ENCODE assay signal across 8 mouse cellular contexts in the genomic region with DNA sequence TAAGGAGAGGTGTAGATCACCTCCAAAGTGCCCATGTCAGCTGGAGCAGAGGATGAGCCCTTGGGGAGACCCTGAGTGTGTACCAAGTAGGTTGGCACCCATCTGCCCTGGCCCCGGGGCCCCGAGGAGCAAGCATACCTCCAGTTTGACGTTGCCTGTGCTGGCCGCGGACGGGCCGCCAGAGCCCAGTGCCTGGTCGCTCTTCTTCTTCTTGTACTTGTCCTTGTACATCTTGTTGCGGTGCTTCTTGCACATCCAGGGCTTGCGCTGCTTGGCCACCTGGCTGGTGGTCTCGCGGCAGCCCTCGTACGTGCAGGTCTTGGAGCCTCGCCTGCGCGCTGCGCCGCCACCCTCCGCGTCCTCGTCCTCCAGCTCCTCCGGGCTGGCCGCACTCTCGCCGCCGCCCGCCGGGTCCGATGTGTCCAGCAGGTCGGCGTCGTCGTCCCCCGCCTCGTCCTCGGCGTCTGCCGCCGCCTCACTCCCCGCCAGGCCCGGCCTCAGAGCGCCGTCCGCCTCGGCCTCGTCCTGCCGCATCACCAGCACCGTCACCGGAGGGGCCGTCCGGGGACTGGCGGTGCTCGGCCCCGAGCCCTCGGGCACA. TPM values are rescaled to one million over a fixed set of nuclear protein-coding genes. Genes with fewer than 3 reads are reported as not detected.
DNase-seq lines count a peak whose midpoint lies in the region; ATAC-seq and TF ChIP-seq lines count a peak whose summit lies in the region.

No protein-coding gene starts in this region.

- no peaks in the 10 kb centered on the region for H3K27me3 ChIP-seq in kidney, embryonic 14.5 days (ENCODE audit: control insufficient read depth, insufficient read depth, low read length)
- H3K27me3 ChIP-seq in ES-Bruce4 (ENCODE audit: control insufficient read depth, insufficient read depth, low read length, poor library complexity, severe bottlenecking), result peaks cover 5% of the 10 kb centered on the region
- no peaks in the 10 kb centered on the region for H3K27me3 ChIP-seq in heart, embryonic 14.5 days (ENCODE audit: control insufficient read depth, insufficient read depth, low read length)
- H3K27me3 ChIP-seq in limb, embryonic 14.5 days (ENCODE audit: control insufficient read depth, insufficient read depth, low read length), result no peaks in the 10 kb centered on the region
- H3K27me3 ChIP-seq in neural tube, embryonic 14.5 days (ENCODE audit: control insufficient read depth, insufficient read depth, low read length), result no peaks in the 10 kb centered on the region

- peak overlapping the region; percentile 82 for H3K27ac ChIP-seq in kidney, embryonic 14.5 days (ENCODE audit: low read depth, low read length)
- no peak overlapping the region for H3K27ac ChIP-seq in ES-Bruce4 (ENCODE audit: insufficient read depth, low read length)
- H3K27ac ChIP-seq in heart, embryonic 14.5 days (replicated peaks in 1 of 2; ENCODE audit: control insufficient read depth in 1 of 2, insufficient read depth in 1 of 2, low read depth in 2 of 2, low read length in 2 of 2), result peak overlapping the region; percentile 81 to 93
- peak overlapping the region; percentile 93 for H3K27ac ChIP-seq in limb, embryonic 14.5 days (replicated peaks; ENCODE audit: low read depth, low read length)
- peak overlapping the region; percentile 92 for H3K27ac ChIP-seq in neural tube, embryonic 14.5 days (ENCODE audit: low read depth, low read length)

- no peak for TF ChIP-seq EP300 in ES-Bruce4 (IDR thresholded peaks at IDR 0.05; ENCODE audit: insufficient read depth, low read depth, low read length)

- WGBS in kidney, embryonic 14.5 days, result under 1% methylated on average over 52 of the region's 56 CpGs
- under 1% methylated on average over 55 of the region's 56 CpGs for WGBS in heart, embryonic 14.5 days
- 2% methylated on average over 51 of the region's 56 CpGs for WGBS in limb, embryonic 14.5 days
- under 1% methylated on average over 56 of the region's 56 CpGs for WGBS in neural tube, embryonic 14.5 days

- H3K36me3 ChIP-seq in kidney, embryonic 14.5 days (ENCODE audit: control insufficient read depth, insufficient read depth, low read length), result peaks cover 23% of the 10 kb centered on the region; the same call in 1 of the 2 replicates
- H3K36me3 ChIP-seq in ES-Bruce4 (ENCODE audit: control insufficient read depth, insufficient read depth, low read length, poor library complexity, severe bottlenecking), result peaks cover 3% of the 10 kb centered on the region; the same call in 1 of the 2 replicates
- peaks cover 26% of the 10 kb centered on the region for H3K36me3 ChIP-seq in heart, embryonic 14.5 days (ENCODE audit: control insufficient read depth, insufficient read depth, low read length)
- H3K36me3 ChIP-seq in limb, embryonic 14.5 days (ENCODE audit: control insufficient read depth, insufficient read depth, low read length), result peaks cover 22% of the 10 kb centered on the region
- H3K36me3 ChIP-seq in neural tube, embryonic 14.5 days (ENCODE audit: control insufficient read depth, insufficient read depth, low read length), result peaks cover 12% of the 10 kb centered on the region

- H3K4me3 ChIP-seq in kidney, embryonic 14.5 days (ENCODE audit: low read length), result peak overlapping the region; percentile 80
- peak overlapping the region; percentile 83 for H3K4me3 ChIP-seq in ES-Bruce4 (ENCODE audit: low read depth, low read length)
- peak overlapping the region; percentile 85 to 95 for H3K4me3 ChIP-seq in heart, embryonic 14.5 days (ENCODE audit: control insufficient read depth in 1 of 2, insufficient read depth in 1 of 2, low read depth in 1 of 2, low read length in 2 of 2)
- peak overlapping the region; percentile 86 for H3K4me3 ChIP-seq in limb, embryonic 14.5 days (replicated peaks; ENCODE audit: low read length)
- H3K4me3 ChIP-seq in neural tube, embryonic 14.5 days (ENCODE audit: low read depth, low read length), result peak overlapping the region; percentile 94

- DNase-seq in kidney, adult 9 months, result no peak
- no peak for DNase-seq in limb, embryonic 14.5 days (ENCODE audit: low spot score)
- no peak for DNase-seq in urinary bladder, postnatal 4 days (ENCODE audit: low spot score in 2 of 2)

- no peak for TF ChIP-seq CTCF in ES-Bruce4 (IDR thresholded peaks at IDR 0.05; ENCODE audit: low read depth, low read length)

- H3K9ac ChIP-seq in kidney, embryonic 14.5 days (ENCODE audit: low read depth, low read length), result peak overlapping the region; percentile 89
- H3K9ac ChIP-seq in ES-Bruce4 (ENCODE audit: low read depth, poor library complexity, severe bottlenecking), result peak overlapping the region; percentile 74
- peak overlapping the region; percentile 96 for H3K9ac ChIP-seq in heart, embryonic 14.5 days (ENCODE audit: low read length)
- peak overlapping the region; percentile 96 for H3K9ac ChIP-seq in limb, embryonic 14.5 days (ENCODE audit: low read depth, low read length, severe bottlenecking)
- peak overlapping the region; percentile 94 for H3K9ac ChIP-seq in neural tube, embryonic 14.5 days (replicated peaks; ENCODE audit: low read depth, low read length)

- peak overlapping the region; percentile 90 for H3K4me2 ChIP-seq in kidney, embryonic 14.5 days (replicated peaks; ENCODE audit: low read depth, low read length)
- H3K4me2 ChIP-seq in heart, embryonic 14.5 days (ENCODE audit: low read length), result peak overlapping the region; percentile 96
- H3K4me2 ChIP-seq in limb, embryonic 14.5 days (replicated peaks; ENCODE audit: low read depth, low read length, severe bottlenecking), result peak overlapping the region; percentile 80
- peak overlapping the region; percentile 96 for H3K4me2 ChIP-seq in neural tube, embryonic 14.5 days (ENCODE audit: low read depth, low read length)

- no peak for TF ChIP-seq POLR2A in ES-Bruce4 (IDR thresholded peaks at IDR 0.05; ENCODE audit: insufficient read depth, low read length)
- TF ChIP-seq POLR2A in limb, embryonic 14.5 days (IDR thresholded peaks at IDR 0.05; ENCODE audit: borderline replicate concordance, extremely low read depth, insufficient read depth, insufficient read length), result no peak

- H3K9me3 ChIP-seq in kidney, embryonic 14.5 days (ENCODE audit: control insufficient read depth, low read length), result no peaks in the 10 kb centered on the region
- H3K9me3 ChIP-seq in ES-Bruce4 (replicated peaks; ENCODE audit: control insufficient read depth, insufficient read depth, low read length, poor library complexity, severe bottlenecking), result no peaks in the 10 kb centered on the region; the same call in 1 of the 2 replicates
- no peaks in the 10 kb centered on the region for H3K9me3 ChIP-seq in heart, embryonic 14.5 days (ENCODE audit: control insufficient read depth, low read length)
- H3K9me3 ChIP-seq in limb, embryonic 14.5 days (ENCODE audit: control insufficient read depth, low read length), result no peaks in the 10 kb centered on the region
- H3K9me3 ChIP-seq in neural tube, embryonic 14.5 days (ENCODE audit: control insufficient read depth, low read length), result no peaks in the 10 kb centered on the region

- peak; percentile 68 for ATAC-seq in kidney, embryonic 14.5 days (ENCODE audit: low FRiP score, low TSS enrichment)
- ATAC-seq in common myeloid progenitor, adult 5-6 weeks (replicated peaks; ENCODE audit: low read depth, poor library complexity, severe bottlenecking), result peak; percentile 16
- peak; percentile 77 for ATAC-seq in heart, embryonic 14.5 days (ENCODE audit: insufficient number of reproducible peaks, insufficient read depth, low FRiP score, low read depth)
- peak; percentile 77 for ATAC-seq in limb, embryonic 14.5 days (ENCODE audit: low FRiP score, low read depth)
- ATAC-seq in neural tube, embryonic 14.5 days (ENCODE audit: low read depth), result peak; percentile 87

- no peaks in the 10 kb centered on the region for H3K4me1 ChIP-seq in kidney, embryonic 14.5 days (ENCODE audit: control insufficient read depth, insufficient read depth, low read length)
- H3K4me1 ChIP-seq in ES-Bruce4 (ENCODE audit: control insufficient read depth, insufficient read depth, low read length), result no peaks in the 10 kb centered on the region
- peaks cover 3% of the 10 kb centered on the region in 2 experiments; a peak in 2 of 4 replicates for H3K4me1 ChIP-seq in heart, embryonic 14.5 days (ENCODE audit: control insufficient read depth in 2 of 2, insufficient read depth in 2 of 2, low read length in 2 of 2)
- peaks cover 11% of the 10 kb centered on the region for H3K4me1 ChIP-seq in limb, embryonic 14.5 days (ENCODE audit: control insufficient read depth, insufficient read depth, low read length)
- H3K4me1 ChIP-seq in neural tube, embryonic 14.5 days (ENCODE audit: control insufficient read depth, insufficient read depth, low read length), result peaks cover 13% of the 10 kb centered on the region

RNA-seq across cellular contexts. Expression of gene Rfxap, which starts 0.4 kb away (rescaled TPM):
- polyA plus RNA-seq in kidney, embryonic 14.5 days (2014; fragmentation: Nextera tagmentation; extraction: Ambion mirVana), result 50.7 and 60.1 TPM in 2 replicates
- 14.3 and 19.5 TPM in 2 replicates for polyA plus RNA-seq in ES-Bruce4 (2011; ENCODE audit: insufficient read depth, insufficient read length, low read depth, missing spikeins)
- total RNA-seq in common myeloid progenitor, adult 5-6 weeks (2017), result 39.8 and 57.0 TPM in 2 replicates
- polyA plus RNA-seq in heart, embryonic 14.5 days (2014; fragmentation: Nextera tagmentation; extraction: Ambion mirVana), result 36.3 and 39.5 TPM in 2 replicates
- 32.3 and 43.1 TPM in 2 replicates for polyA plus RNA-seq in limb, embryonic 14.5 days (2012; rRNA removed)
- 48.7 and 54.9 TPM in 2 replicates for polyA plus RNA-seq in limb, embryonic 14.5 days (2014; fragmentation: Nextera tagmentation; extraction: Ambion mirVana)
- polyA plus RNA-seq in neural tube, embryonic 14.5 days (2014; fragmentation: Nextera tagmentation; extraction: Ambion mirVana), result 46.8 and 62.8 TPM in 2 replicates

RNA-seq across cellular contexts. Expression of gene Smad9, which starts 51.8 kb away (rescaled TPM):
- polyA plus RNA-seq in kidney, embryonic 14.5 days (2014; fragmentation: Nextera tagmentation; extraction: Ambion mirVana), result 1.8 and 1.9 TPM in 2 replicates
- 0.17 TPM in 1 of 2 replicates, not detected in the other for polyA plus RNA-seq in ES-Bruce4 (2011; ENCODE audit: insufficient read depth, insufficient read length, low read depth, missing spikeins)
- total RNA-seq in common myeloid progenitor, adult 5-6 weeks (2017), result not detected in 2 replicates
- polyA plus RNA-seq in heart, embryonic 14.5 days (2014; fragmentation: Nextera tagmentation; extraction: Ambion mirVana), result 0.88 and 1.4 TPM in 2 replicates
- polyA plus RNA-seq in limb, embryonic 14.5 days (2012; rRNA removed), result 3.6 and 5.0 TPM in 2 replicates
- 1.2 and 1.7 TPM in 2 replicates for polyA plus RNA-seq in limb, embryonic 14.5 days (2014; fragmentation: Nextera tagmentation; extraction: Ambion mirVana)
- 0.98 and 1.2 TPM in 2 replicates for polyA plus RNA-seq in neural tube, embryonic 14.5 days (2014; fragmentation: Nextera tagmentation; extraction: Ambion mirVana)

Comparison
In these comparisons a context has a peak if more than half of its experiments do, and no peak if none do; other contexts are left out.
1. ATAC-seq: peak in every context shown above with its lines; median percentile 87 in neural tube, embryonic 14.5 days; 77 in heart, embryonic 14.5 days; 77 in limb, embryonic 14.5 days; 68 in kidney, embryonic 14.5 days; 16 in common myeloid progenitor, adult 5-6 weeks.